Comparison of ENCODE assay signal across 11 mouse cellular contexts in the genomic region with DNA sequence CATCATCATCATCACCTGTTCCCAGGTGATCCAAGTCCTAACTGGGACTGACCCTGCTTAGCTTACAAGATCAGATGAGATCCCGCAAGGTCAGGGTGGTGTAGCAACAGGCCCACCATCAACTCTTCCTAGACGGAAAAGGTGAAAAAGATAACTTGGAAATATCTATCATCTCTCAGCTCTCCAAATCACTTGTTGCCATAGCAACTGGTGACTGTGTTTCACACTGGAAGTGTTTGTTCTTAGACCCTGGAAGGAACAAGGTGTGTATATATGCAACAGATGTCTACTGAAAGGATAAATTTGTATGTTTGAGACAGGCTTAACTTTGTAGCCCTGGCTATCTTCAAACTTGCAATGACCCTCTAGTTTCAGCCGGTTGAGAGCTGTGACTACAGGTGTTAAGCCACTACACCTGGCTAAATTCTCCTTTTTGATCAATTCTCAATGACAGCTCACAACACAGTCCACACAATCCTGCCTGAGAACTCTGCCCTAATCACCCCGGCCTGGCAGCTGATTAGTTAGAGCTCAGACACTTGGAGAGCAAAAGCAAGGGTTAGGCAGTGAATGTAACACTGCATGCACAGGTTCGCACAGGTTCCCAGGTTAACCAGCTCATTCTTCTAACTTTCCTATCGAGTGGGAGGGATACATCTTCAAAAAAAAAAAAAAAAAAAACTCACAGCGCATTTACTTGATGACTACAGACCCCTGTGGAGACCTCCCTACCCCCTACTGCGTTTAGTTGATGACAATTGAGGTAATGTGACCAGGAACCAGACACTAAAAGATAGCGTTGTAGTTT. TPM values are rescaled to one million over a fixed set of nuclear protein-coding genes. Genes with fewer than 3 reads are reported as not detected.
A peak's percentile ranks its signal among the peaks of the same experiment; 100 is the strongest.
DNase-seq lines count a peak whose midpoint lies in the region; ATAC-seq and TF ChIP-seq lines count a peak whose summit lies in the region.
"Had no signal": no experiment of that assay in that cellular context is flagged by ENCODE, and none has a peak within 500 bp of the region (broad histone marks: within the 10 kb centered on the region; RNA-seq: fewer than 3 reads in every experiment).

No protein-coding gene starts in this region.

- TF ChIP-seq EP300 in heart, adult 2 months (IDR thresholded peaks at IDR 0.05; ENCODE audit: insufficient read depth, low read depth, low read length) = no peak

- no peak for TF ChIP-seq POLR2A in heart, adult 2 months (IDR thresholded peaks at IDR 0.05; ENCODE audit: insufficient read depth, low read depth, low read length)
- no peak for TF ChIP-seq POLR2A in thymus, adult 2 months (IDR thresholded peaks at IDR 0.05; ENCODE audit: control insufficient read depth, extremely low read depth, insufficient read depth, low read length, poor library complexity)

- no peaks in the 10 kb centered on the region for H3K9me3 ChIP-seq in heart, embryonic 14.5 days (ENCODE audit: control insufficient read depth, low read length)
- H3K9me3 ChIP-seq in intestine, postnatal 0 days (ENCODE audit: control insufficient read depth) = no peaks in the 10 kb centered on the region
- H3K9me3 ChIP-seq: limb, embryonic 15.5 days had no signal

- intact Hi-C loops in heart, adult 2 months (cut with DNase I) = no loop called here

- H3K36me3 ChIP-seq in heart, embryonic 14.5 days (ENCODE audit: control insufficient read depth, insufficient read depth, low read length) = no peaks in the 10 kb centered on the region
- H3K36me3 ChIP-seq in heart, adult 2 months (ENCODE audit: control insufficient read depth, insufficient read depth, low read length) = no peaks in the 10 kb centered on the region
- H3K36me3 ChIP-seq in thymus, adult 2 months (ENCODE audit: control insufficient read depth, insufficient read depth, low read length) = peaks cover 13% of the 10 kb centered on the region
- no peaks in the 10 kb centered on the region for H3K36me3 ChIP-seq in intestine, postnatal 0 days (ENCODE audit: control insufficient read depth, insufficient read depth)
- H3K36me3 ChIP-seq: limb, embryonic 15.5 days had no signal

- DNase-seq in heart, adult 2 months = no peak
- no peak for DNase-seq in thymus, adult 2 months
- no peak for DNase-seq in thymus, postnatal 25 days
- no peak for DNase-seq in natural killer cell, adult 2 months (ENCODE audit: low spot score in 2 of 2)
- DNase-seq in frontal cortex, adult 2 months (ENCODE audit: extremely low spot score in 1 of 2, low spot score in 1 of 2) = no peak
- DNase-seq in spleen, postnatal 36 days (ENCODE audit: low spot score in 2 of 2) = no peak
- DNase-seq: kidney, adult 8-10 months had no signal

- ATAC-seq in heart, embryonic 14.5 days (ENCODE audit: insufficient number of reproducible peaks, insufficient read depth, low FRiP score, low read depth) = no peak
- peak; percentile 69 for ATAC-seq in intestine, postnatal 0 days

- H3K4me3 ChIP-seq in heart, embryonic 14.5 days (ENCODE audit: control insufficient read depth in 1 of 2, insufficient read depth in 1 of 2, low read depth in 1 of 2, low read length in 2 of 2) = no peak overlapping the region
- no peak overlapping the region for H3K4me3 ChIP-seq in heart, adult 2 months
- H3K4me3 ChIP-seq in thymus, adult 2 months (ENCODE audit: control insufficient read depth, insufficient read depth, low read length) = no peak overlapping the region
- no peak overlapping the region for H3K4me3 ChIP-seq in intestine, postnatal 0 days (ENCODE audit: low read depth, low read length)
- H3K4me3 ChIP-seq: limb, embryonic 15.5 days had no signal

- H3K9ac ChIP-seq in heart, embryonic 14.5 days (ENCODE audit: low read length) = no peak overlapping the region
- no peak overlapping the region for H3K9ac ChIP-seq in heart, adult 2 months (ENCODE audit: low read depth, low read length)
- H3K9ac ChIP-seq in intestine, postnatal 0 days (ENCODE audit: low read depth, low read length) = 0 out of 2 replicates have a peak overlapping the region, but pooled peaks have one; percentile 31
- H3K9ac ChIP-seq: limb, embryonic 15.5 days had no signal

- H3K27me3 ChIP-seq in heart, embryonic 14.5 days (ENCODE audit: control insufficient read depth, insufficient read depth, low read length) = no peaks in the 10 kb centered on the region
- H3K27me3 ChIP-seq in heart, adult 2 months (ENCODE audit: control insufficient read depth, insufficient read depth, low read length) = no peaks in the 10 kb centered on the region
- H3K27me3 ChIP-seq in thymus, adult 2 months (ENCODE audit: control insufficient read depth, insufficient read depth, low read length) = no peaks in the 10 kb centered on the region
- no peaks in the 10 kb centered on the region for H3K27me3 ChIP-seq in intestine, postnatal 0 days (replicated peaks; ENCODE audit: control insufficient read depth, insufficient read depth, low read length)

- H3K27ac ChIP-seq in heart, embryonic 14.5 days (replicated peaks in 1 of 2; ENCODE audit: control insufficient read depth in 1 of 2, insufficient read depth in 1 of 2, low read depth in 2 of 2, low read length in 2 of 2) = peak overlapping the region in 1 of 2 experiments; percentile 75; a peak in 2 of 4 replicates
- no peak overlapping the region for H3K27ac ChIP-seq in heart, adult 2 months
- peak overlapping the region; percentile 75 for H3K27ac ChIP-seq in thymus, adult 2 months (ENCODE audit: control insufficient read depth, insufficient read depth, low read length)
- peak overlapping the region; percentile 97 for H3K27ac ChIP-seq in intestine, postnatal 0 days (ENCODE audit: low read depth, low read length)
- H3K27ac ChIP-seq: limb, embryonic 15.5 days had no signal

- no peak for TF ChIP-seq CTCF in heart, adult 2 months (IDR thresholded peaks at IDR 0.05)
- TF ChIP-seq CTCF in thymus, adult 2 months (IDR thresholded peaks at IDR 0.05; ENCODE audit: borderline replicate concordance, control insufficient read depth, extremely low read depth, insufficient read depth, low read length, poor library complexity) = no peak
- TF ChIP-seq CTCF in intestine, postnatal 0 days (IDR thresholded peaks at IDR 0.05; ENCODE audit: low read depth) = no peak

- H3K79me2 ChIP-seq in heart, adult 2 months (replicated peaks; ENCODE audit: control insufficient read depth, insufficient read depth, low read length) = no peaks in the 10 kb centered on the region

- WGBS in heart, embryonic 14.5 days = 29% methylated on average over 9 of the region's 9 CpGs
- WGBS in heart, adult 2 months = 51% methylated on average over 9 of the region's 9 CpGs
- 29% methylated on average over 9 of the region's 9 CpGs for WGBS in thymus, adult 2 months
- 19% methylated on average over 9 of the region's 9 CpGs for WGBS in intestine, postnatal 0 days

- H3K4me1 ChIP-seq in heart, embryonic 14.5 days (ENCODE audit: control insufficient read depth in 2 of 2, insufficient read depth in 2 of 2, low read length in 2 of 2) = peaks cover 9 to 19% of the 10 kb centered on the region in 2 experiments
- peaks cover 2% of the 10 kb centered on the region for H3K4me1 ChIP-seq in heart, adult 2 months (ENCODE audit: control insufficient read depth, insufficient read depth, low read length)
- peaks cover 38% of the 10 kb centered on the region for H3K4me1 ChIP-seq in thymus, adult 2 months (replicated peaks; ENCODE audit: control insufficient read depth, insufficient read depth, low read length)
- H3K4me1 ChIP-seq in intestine, postnatal 0 days (replicated peaks; ENCODE audit: control insufficient read depth, insufficient read depth, low read length) = peaks cover 8% of the 10 kb centered on the region

- peak overlapping the region; percentile 41 for H3K4me2 ChIP-seq in heart, embryonic 14.5 days (ENCODE audit: low read length)
- 0 out of 2 replicates have a peak overlapping the region, but pooled peaks have one; percentile 13 for H3K4me2 ChIP-seq in intestine, postnatal 0 days (replicated peaks; ENCODE audit: low read depth)
- H3K4me2 ChIP-seq: limb, embryonic 15.5 days had no signal

RNA-seq across cellular contexts. Expression of gene Bin2, which starts 3.7 kb away (rescaled TPM):
- polyA plus RNA-seq in heart, embryonic 14.5 days (2014; fragmentation: Nextera tagmentation; extraction: Ambion mirVana) = 1.9 and 2.8 TPM in 2 replicates
- total RNA-seq in heart, adult 2 months (2021) = 1 to 10 TPM; 1.6 to 2.0 TPM
- 1.3 and 3.0 TPM in 2 replicates for polyA plus RNA-seq in heart, adult 2 months (2012; rRNA removed)
- 114 and 131 TPM in 2 replicates for polyA plus RNA-seq in thymus, adult 2 months (2012; rRNA removed)
- 5.8 and 7.3 TPM in 2 replicates for polyA plus RNA-seq in intestine, postnatal 0 days (2015; fragmentation: Nextera tagmentation; extraction: Ambion mirVana)
- polyA plus RNA-seq in frontal cortex, adult 2 months (2012; rRNA removed) = 7.1 and 8.2 TPM in 2 replicates

RNA-seq across cellular contexts. Expression of gene Cela1, which starts 22.1 kb away (rescaled TPM):
- polyA plus RNA-seq in heart, embryonic 14.5 days (2014; fragmentation: Nextera tagmentation; extraction: Ambion mirVana) = 1.1 and 2.0 TPM in 2 replicates
- 1 to 10 TPM in 1 of 2 experiments, under 1 TPM in 1; 0.78 to 1.0 TPM for total RNA-seq in heart, adult 2 months (2021)
- 1.3 and 1.7 TPM in 2 replicates for polyA plus RNA-seq in heart, adult 2 months (2012; rRNA removed)
- 10.4 and 11.7 TPM in 2 replicates for polyA plus RNA-seq in thymus, adult 2 months (2012; rRNA removed)
- polyA plus RNA-seq in intestine, postnatal 0 days (2015; fragmentation: Nextera tagmentation; extraction: Ambion mirVana) = 37.2 and 41.1 TPM in 2 replicates
- polyA plus RNA-seq in frontal cortex, adult 2 months (2012; rRNA removed) = 6.7 and 6.9 TPM in 2 replicates

RNA-seq across cellular contexts. Expression of gene Smagp, which starts 28.9 kb away (rescaled TPM):
- polyA plus RNA-seq in heart, embryonic 14.5 days (2014; fragmentation: Nextera tagmentation; extraction: Ambion mirVana) = 14.5 and 18.7 TPM in 2 replicates
- 10 to 100 TPM; 11.6 to 12.9 TPM for total RNA-seq in heart, adult 2 months (2021)
- polyA plus RNA-seq in heart, adult 2 months (2012; rRNA removed) = 19.5 and 21.1 TPM in 2 replicates
- 11.0 and 11.7 TPM in 2 replicates for polyA plus RNA-seq in thymus, adult 2 months (2012; rRNA removed)
- 77.1 and 88.6 TPM in 2 replicates for polyA plus RNA-seq in intestine, postnatal 0 days (2015; fragmentation: Nextera tagmentation; extraction: Ambion mirVana)
- 4.5 and 5.3 TPM in 2 replicates for polyA plus RNA-seq in frontal cortex, adult 2 months (2012; rRNA removed)
- polyA plus RNA-seq: activated CD4-positive, CD25-positive, alpha-beta regulatory T cell, adult 4 months had no signal

RNA-seq across cellular contexts. Expression of gene Dazap2, which starts 50.5 kb away (rescaled TPM):
- 253 and 254 TPM in 2 replicates for polyA plus RNA-seq in heart, embryonic 14.5 days (2014; fragmentation: Nextera tagmentation; extraction: Ambion mirVana)
- total RNA-seq in heart, adult 2 months (2021) = 100 to 1,000 TPM; 157 to 180 TPM
- 486 and 542 TPM in 2 replicates for polyA plus RNA-seq in heart, adult 2 months (2012; rRNA removed)
- polyA plus RNA-seq in thymus, adult 2 months (2012; rRNA removed) = 1,016 and 1,115 TPM in 2 replicates
- 354 and 373 TPM in 2 replicates for polyA plus RNA-seq in intestine, postnatal 0 days (2015; fragmentation: Nextera tagmentation; extraction: Ambion mirVana)
- 210 and 220 TPM in 2 replicates for polyA plus RNA-seq in frontal cortex, adult 2 months (2012; rRNA removed)

Comparison
In these comparisons a context has a peak if more than half of its experiments do, and no peak if none do; other contexts are left out.
1. RNA of gene Bin2, which starts 3.7 kb away (polyA plus RNA-seq): 114 to 131 TPM in thymus, adult 2 months; 7.1 to 8.2 TPM in frontal cortex, adult 2 months, 5.8 to 7.3 TPM in intestine, postnatal 0 days, 1.3 to 3.0 TPM in heart, adult 2 months and 1.9 to 2.8 TPM in heart, embryonic 14.5 days; every median in the first group is over 10 times any median in the second.